Mouse (Mus musculus) olfactory bulb, adult 2 months (tissue): Measurements from ENCODE around the gene Anxa4.

ENCODE experiments used
- CTCF ChIP-seq: fragments of 200-500 bp; IDR thresholded peaks from 2 replicates; pipeline ENCODE4 v1.5.1; 2012; ENCODE audit warnings: low read depth, mild to moderate bottlenecking, low read length, moderate library complexity; ENCODE audit not compliant: insufficient read depth
- POLR2A ChIP-seq: fragments of 200-500 bp; IDR thresholded peaks from 2 replicates; pipeline ENCODE4 v1.6.1; 2012; ENCODE audit warnings: mild to moderate bottlenecking, low read depth, low read length, moderate library complexity; ENCODE audit not compliant: insufficient read depth

- TF ChIP-seq POLR2A (no peak), CTCF (no peak)
Measured at GRCm38 (mm10) chr6:86800467-86800866, 7.1 kb upstream of the Anxa4 start.
